Mouse (Mus musculus) mouse embryonic stem cell (cell line): ENCODE data around the gene Ap2b1.

Experiments used
- in situ Hi-C, 2 experiments: fragments of 300-500 bp; cut with MboI; formaldehyde crosslinking; loops; 1 replicate in 1 of 2; 3 replicates in 1 of 2; pipeline ENCODE4 v1.14.3; 2019 to 2020; ENCODE audit warnings: low sequenced_read_pairs in 2 of 2, low pct_unique_long_range_greater_than_20kb in 1 of 2, mixed read lengths in 1 of 2; ENCODE audit not compliant: unreplicated experiment in 1 of 2

Ap2b1 gene

GRCm38 (mm10) chr11:83294133-83294532 is 4.7 kb upstream of the Ap2b1 start:
- in situ Hi-C loops, result no loop called here

GRCm38 (mm10) chr11:83297816-83298215 is 1.0 kb upstream of the Ap2b1 start:
- in situ Hi-C loops, result no loop called here

- in situ Hi-C loops, result no loop called here
Observed at GRCm38 (mm10) chr11:83299724-83300123, 900 bp downstream of the Ap2b1 start.

- in situ Hi-C loops, result no loop called here
Observed at GRCm38 (mm10) chr11:83301431-83301831, 2.6 kb downstream of the Ap2b1 start.

GRCm38 (mm10) chr11:83302124-83302523 is 3.3 kb downstream of the Ap2b1 start:
- in situ Hi-C loops, result no loop called here

- in situ Hi-C loops, result no loop called here
Observed at GRCm38 (mm10) chr11:83302526-83303251, 3.9 kb downstream of the Ap2b1 start, which contains the start of gene Pex12. Gene Pex12 (minus strand): TSS chr11:83302586.

- in situ Hi-C loops, result no loop called here
Observed at GRCm38 (mm10) chr11:83303751-83304150, 4.9 kb downstream of the Ap2b1 start.

- in situ Hi-C loops, result no loop called here
Observed at GRCm38 (mm10) chr11:83304485-83304884, 5.7 kb downstream of the Ap2b1 start.

- in situ Hi-C loops, result no loop called here
Observed at GRCm38 (mm10) chr11:83306700-83307253, 8.0 kb downstream of the Ap2b1 start.

- in situ Hi-C loops, result no loop called here
Observed at GRCm38 (mm10) chr11:83312471-83312870, 13.6 kb downstream of the Ap2b1 start.

- in situ Hi-C loops, result no loop called here
Observed at GRCm38 (mm10) chr11:83319048-83319447, 20.2 kb downstream of the Ap2b1 start.

- in situ Hi-C loops, result loop anchor here (5.0 to 10.0 kb wide), 2 partner anchors 96 to 98 kb away; partner anchors contain the start of gene Gas2l2 (in 1 of the 2)
Observed at GRCm38 (mm10) chr11:83326692-83327091, 27.9 kb downstream of the Ap2b1 start.

GRCm38 (mm10) chr11:83327427-83327826 is 28.6 kb downstream of the Ap2b1 start:
- in situ Hi-C loops, result loop anchor here (5.0 to 10.0 kb wide), 2 partner anchors 95 to 97 kb away; partner anchors contain the start of gene Gas2l2 (in 1 of the 2)

- in situ Hi-C loops, result no loop called here
Observed at GRCm38 (mm10) chr11:83335826-83336225, 37.0 kb downstream of the Ap2b1 start.

- in situ Hi-C loops, result no loop called here
Observed at GRCm38 (mm10) chr11:83339705-83340104, 40.9 kb downstream of the Ap2b1 start.

- in situ Hi-C loops, result no loop called here
Observed at GRCm38 (mm10) chr11:83341716-83342245, 43.0 kb downstream of the Ap2b1 start.

- in situ Hi-C loops, result no loop called here
Observed at GRCm38 (mm10) chr11:83355428-83355827, 56.6 kb downstream of the Ap2b1 start.

- in situ Hi-C loops, result no loop called here
Observed at GRCm38 (mm10) chr11:83357421-83357820, 58.6 kb downstream of the Ap2b1 start.

- in situ Hi-C loops, result no loop called here
Observed at GRCm38 (mm10) chr11:83364656-83365055, 65.8 kb downstream of the Ap2b1 start.

- in situ Hi-C loops, result no loop called here
Observed at GRCm38 (mm10) chr11:83371267-83371666, 72.4 kb downstream of the Ap2b1 start.
